In genomic region chr10:70287825-70288235, GRCm38 (mm10) we compare ENCODE assay signal across 8 mouse cellular contexts. TPM values are rescaled to one million over a fixed set of nuclear protein-coding genes. Genes with fewer than 3 reads are reported as not detected.
DNase-seq lines count a peak whose midpoint lies in the region; ATAC-seq lines count a peak whose summit lies in the region.

No protein-coding gene starts in this region.

- ATAC-seq in heart, embryonic 14.5 days (ENCODE audit: insufficient number of reproducible peaks, insufficient read depth, low FRiP score, low read depth), result no peak
- ATAC-seq in megakaryocyte progenitor cell, adult 5-6 weeks (replicated peaks; ENCODE audit: poor library complexity), result peak; percentile 85
- no peak for ATAC-seq in forebrain, embryonic 13.5 days

- H3K4me2 ChIP-seq in heart, embryonic 14.5 days (ENCODE audit: low read length), result peak overlapping the region; percentile 41
- no peak overlapping the region for H3K4me2 ChIP-seq in forebrain, embryonic 13.5 days

- H3K27ac ChIP-seq in heart, embryonic 14.5 days (replicated peaks in 1 of 2; ENCODE audit: control insufficient read depth in 1 of 2, insufficient read depth in 1 of 2, low read depth in 2 of 2, low read length in 2 of 2), result no peak overlapping the region
- H3K27ac ChIP-seq in forebrain, embryonic 13.5 days, result no peak overlapping the region

- no peaks in the 10 kb centered on the region for H3K36me3 ChIP-seq in heart, embryonic 14.5 days (ENCODE audit: control insufficient read depth, insufficient read depth, low read length)
- no peaks in the 10 kb centered on the region for H3K36me3 ChIP-seq in forebrain, embryonic 13.5 days (ENCODE audit: poor library complexity, severe bottlenecking)

- DNase-seq in embryo, embryonic 10 days (ENCODE audit: low spot score), result peak; percentile 64
- DNase-seq in embryo, embryonic 9.5 days (ENCODE audit: extremely low spot score), result no peak
- DNase-seq in NIH3T3 (ENCODE audit: low read depth), result peak; percentile 88
- DNase-seq in kidney, postnatal 14 days, result peak; percentile 72
- DNase-seq in left cerebral cortex, postnatal 4 days, result no peak

- no peaks in the 10 kb centered on the region for H3K27me3 ChIP-seq in heart, embryonic 14.5 days (ENCODE audit: control insufficient read depth, insufficient read depth, low read length)
- no peaks in the 10 kb centered on the region for H3K27me3 ChIP-seq in forebrain, embryonic 13.5 days

- H3K9me3 ChIP-seq in heart, embryonic 14.5 days (ENCODE audit: control insufficient read depth, low read length), result 0 out of 2 replicates have a peak, but pooled peaks cover 6% of the 10 kb centered on the region
- H3K9me3 ChIP-seq in forebrain, embryonic 13.5 days (replicated peaks), result 0 out of 2 replicates have a peak, but pooled peaks cover 7% of the 10 kb centered on the region

- intact Hi-C loops in left cerebral cortex, postnatal 4 days (cut with DNase I), result no loop called here

- no peak overlapping the region for H3K4me3 ChIP-seq in heart, embryonic 14.5 days (ENCODE audit: control insufficient read depth in 1 of 2, insufficient read depth in 1 of 2, low read depth in 1 of 2, low read length in 2 of 2)
- no peak overlapping the region for H3K4me3 ChIP-seq in forebrain, embryonic 13.5 days

- no peak overlapping the region for H3K9ac ChIP-seq in heart, embryonic 14.5 days (ENCODE audit: low read length)
- H3K9ac ChIP-seq in forebrain, embryonic 13.5 days, result no peak overlapping the region

- 38% methylated on average over 9 of the region's 9 CpGs for WGBS in heart, embryonic 14.5 days
- 36% methylated on average over 9 of the region's 9 CpGs for WGBS in forebrain, embryonic 13.5 days

- peaks cover 5 to 9% of the 10 kb centered on the region in 2 experiments; a peak in 2 of 4 replicates for H3K4me1 ChIP-seq in heart, embryonic 14.5 days (ENCODE audit: control insufficient read depth in 2 of 2, insufficient read depth in 2 of 2, low read length in 2 of 2)
- peaks cover 12% of the 10 kb centered on the region; the same call in 1 of the 2 replicates for H3K4me1 ChIP-seq in forebrain, embryonic 13.5 days

RNA-seq across cellular contexts. Expression of gene Slc16a9, which starts 42.9 kb away (rescaled TPM):
- polyA plus RNA-seq in heart, embryonic 14.5 days (2014; fragmentation: Nextera tagmentation; extraction: Ambion mirVana), result 0.74 and 0.76 TPM in 2 replicates
- 0.17 and 0.52 TPM in 2 replicates for total RNA-seq in megakaryocyte progenitor cell, adult 5-6 weeks (2015)
- total RNA-seq in megakaryocyte progenitor cell, adult 5-6 weeks (2017), result 0.29 and 0.81 TPM in 2 replicates
- 1 to 10 TPM; 3.7 to 4.7 TPM for total RNA-seq in left cerebral cortex, postnatal 4 days (2021)
- polyA plus RNA-seq in forebrain, embryonic 13.5 days (2015; fragmentation: Nextera tagmentation; extraction: Ambion mirVana), result 0.30 and 0.45 TPM in 2 replicates

Comparison
In these comparisons a context has a peak if more than half of its experiments do, and no peak if none do; other contexts are left out.
1. DNase-seq: peak in embryo, embryonic 10 days (single experiment), NIH3T3 (single experiment) and kidney, postnatal 14 days (single experiment); none in embryo, embryonic 9.5 days (single experiment) and left cerebral cortex, postnatal 4 days (single experiment).